Mouse (Mus musculus) macrophage (primary cell): Measurements from ENCODE around the gene Cdk4. TPM values are rescaled to one million over a fixed set of nuclear protein-coding genes. Genes with fewer than 3 reads are reported as not detected.

Source experiments
- H3K27ac ChIP-seq: fragments of 350-480 bp; formaldehyde crosslinking; 2 replicates; pipeline ENCODE4 v1.9.0; 2021
- H3K36me3 ChIP-seq: fragments of 350-480 bp; formaldehyde crosslinking; 2 replicates; pipeline ENCODE4 v1.9.0; 2021; ENCODE audit errors: inconsistent target
- H3K4me3 ChIP-seq: fragments of 350-480 bp; formaldehyde crosslinking; 2 replicates; pipeline ENCODE4 v1.9.0; 2021; ENCODE audit errors: inconsistent target
- H3K79me2 ChIP-seq: fragments of 350-480 bp; formaldehyde crosslinking; 2 replicates; pipeline ENCODE4 v1.9.0; 2021; ENCODE audit errors: inconsistent target
- WGBS: methylation state at CpG from one replicate; pipeline ENCODE4 v1.1.7; 2026; ENCODE audit warnings: inconsistent platforms; ENCODE audit not compliant: missing documents; 5-methylcytosine and 5-hydroxymethylcytosine counted together
- polyA plus RNA-seq: library from polyadenylated mRNA; stranded (reverse); fragments of 250-400 nt; gene quantifications from 3 replicates; pipeline ENCODE4 v1.2.4, GENCODE M21; 2018; ENCODE audit warnings: inconsistent platforms
- total RNA-seq, 78 experiments: library from RNA; depleted of rRNA; stranded (reverse); fragments of 250-400 nt; gene quantifications; 1 replicate in 9 of 78; 2 replicates in 24 of 78; 3 replicates in 43 of 78; 4 replicates in 2 of 78; pipeline ENCODE4 v1.2.4; 2018; ENCODE audit warnings: inconsistent platforms in 56 of 78

Cdk4 gene
- total RNA-seq (2018; cell fraction: chromatin; rRNA removed) = 100 to 1,000 TPM in 6 of 26 experiments, 10 to 100 TPM in 20; 24.2 to 132 (median 59.4) TPM
- 100 to 1,000 TPM in 9 of 26 experiments, 10 to 100 TPM in 17; 62.4 to 138 (median 87.8) TPM for total RNA-seq (2018; cell fraction: cytosol; rRNA removed)
- 100 to 1,000 TPM in 7 of 26 experiments, 10 to 100 TPM in 19; 37.6 to 217 (median 77.9) TPM for total RNA-seq (2018; cell fraction: nucleus; rRNA removed)
- polyA plus RNA-seq = 131 to 178 TPM (median 145 TPM) in 3 replicates

DNA sequence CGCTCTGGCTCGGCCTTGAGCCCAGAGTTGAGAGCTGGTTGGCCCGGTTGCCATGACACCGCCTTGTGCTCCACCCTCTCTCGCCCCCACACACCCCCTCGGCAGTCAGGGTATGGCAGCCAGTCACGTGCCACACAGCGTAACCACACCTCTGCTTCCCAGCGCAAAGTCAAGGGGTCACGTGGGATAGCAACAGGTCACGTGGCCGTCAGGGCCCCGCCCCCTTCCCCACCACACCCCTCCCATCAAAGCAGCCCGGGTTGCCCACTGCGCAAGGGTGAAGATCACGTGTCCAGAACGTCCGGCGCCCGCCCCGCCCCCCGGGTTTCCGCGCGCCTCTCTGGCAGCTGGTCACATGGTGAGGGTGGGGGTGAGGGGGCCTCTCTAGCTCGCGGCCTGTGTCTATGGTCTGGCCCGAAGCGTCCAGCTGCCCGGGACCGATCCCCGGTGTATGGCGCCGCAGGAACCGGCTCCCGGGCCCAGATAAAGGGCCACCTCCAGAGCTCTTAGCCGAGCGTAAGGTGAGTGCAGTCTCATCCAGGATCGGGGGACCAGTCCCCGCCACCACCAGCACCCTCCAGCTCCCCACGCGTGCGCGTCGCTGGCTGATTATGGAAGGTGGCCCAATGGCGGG, at the start of gene Cdk4:
Cdk4 (plus strand) TSS at position 296 of the 634 bp plus-strand sequence.
- WGBS = under 1% methylated on average over 46 of the region's 46 CpGs
- H3K36me3 ChIP-seq = peaks cover 34% of the 10 kb centered on the region

DNA sequence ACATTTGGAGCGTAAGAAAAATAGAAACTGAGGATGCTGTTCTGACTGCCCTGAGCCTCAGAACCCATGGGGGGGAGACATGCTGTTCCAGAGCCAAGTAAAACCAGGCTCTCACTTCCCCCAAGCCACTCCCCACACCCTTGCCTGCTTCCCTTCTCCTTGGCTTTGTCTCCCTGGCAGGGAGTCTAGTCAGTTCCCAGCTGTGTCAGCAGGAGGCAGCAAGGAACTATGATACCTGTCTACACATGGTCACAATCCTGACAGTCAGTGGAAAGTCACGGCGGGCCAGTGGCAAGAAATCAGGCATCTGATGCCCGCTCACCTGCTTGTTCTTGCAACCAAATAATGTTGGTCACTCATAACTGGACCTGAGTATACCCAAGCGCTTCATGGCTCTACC, 46.8 kb upstream of the Cdk4 start:
- 75% methylated on average over 5 of the region's 5 CpGs for WGBS
- Histone ChIP-seq H3K27ac (no peak overlapping the region), H3K79me2 (no peaks in the 10 kb centered on the region), H3K4me3 (no peak overlapping the region), H3K36me3 (no peaks in the 10 kb centered on the region)

More for the DNA sequence above, at the start of gene Cdk4:
- H3K79me2 ChIP-seq = peaks cover 32% of the 10 kb centered on the region
- peak within 1 kb of the TSS; percentile 87 for H3K27ac ChIP-seq
- peak within 1 kb of the TSS; percentile 69 for H3K4me3 ChIP-seq

DNA sequence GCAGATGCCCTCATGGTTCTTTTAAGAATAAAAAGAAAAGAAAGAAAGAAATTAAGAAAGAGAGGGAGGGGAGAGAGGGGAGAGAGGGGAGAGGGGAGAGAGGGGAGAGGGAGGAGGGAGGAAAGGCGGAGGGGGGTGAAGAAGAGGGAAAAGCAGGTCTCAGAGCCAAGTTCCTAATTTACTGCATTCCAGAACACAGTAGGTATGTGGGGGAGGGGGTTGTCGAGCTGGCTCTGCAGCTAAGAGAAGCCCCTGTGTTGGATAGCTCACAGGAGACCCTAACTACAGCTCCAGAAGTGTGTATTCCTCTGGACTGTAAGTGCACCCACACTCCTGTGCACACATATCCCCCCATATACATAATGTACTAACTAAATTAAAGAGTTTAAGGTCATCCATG, 46.3 kb upstream of the Cdk4 start:
- Histone ChIP-seq H3K4me3 (no peak overlapping the region), H3K36me3 (peaks cover 1% of the 10 kb centered on the region; the same call in 1 of the 2 replicates), H3K27ac (no peak overlapping the region), H3K79me2 (no peaks in the 10 kb centered on the region)
- 40% methylated on average over 1 of the region's 2 CpGs for WGBS

DNA sequence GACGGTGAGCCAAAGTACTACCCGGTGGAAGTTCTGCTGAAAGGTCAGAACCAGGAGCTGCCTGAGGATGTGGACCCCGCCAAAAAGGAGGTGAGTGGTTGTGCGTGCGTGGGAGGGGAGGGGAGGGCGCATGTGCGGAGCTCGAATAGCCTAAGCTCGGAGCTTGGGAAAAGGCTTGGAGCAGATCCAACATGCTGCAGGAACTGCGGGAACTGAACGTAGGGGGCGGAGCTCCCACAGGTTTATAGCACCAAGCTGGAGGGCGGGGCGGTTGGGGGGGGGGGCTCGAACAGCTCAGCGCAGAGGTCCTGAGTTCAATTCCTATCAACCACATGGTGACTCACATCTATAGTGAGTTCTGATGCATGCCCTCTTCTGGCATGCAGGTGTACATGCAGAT, 44.9 kb upstream of the Cdk4 start:
- 90% methylated on average over 15 of the region's 16 CpGs for WGBS
- H3K36me3 ChIP-seq = peaks cover 15% of the 10 kb centered on the region; the same call in 1 of the 2 replicates
- no peak overlapping the region for H3K4me3 ChIP-seq
- H3K79me2 ChIP-seq = no peaks in the 10 kb centered on the region
- no peak overlapping the region for H3K27ac ChIP-seq

DNA sequence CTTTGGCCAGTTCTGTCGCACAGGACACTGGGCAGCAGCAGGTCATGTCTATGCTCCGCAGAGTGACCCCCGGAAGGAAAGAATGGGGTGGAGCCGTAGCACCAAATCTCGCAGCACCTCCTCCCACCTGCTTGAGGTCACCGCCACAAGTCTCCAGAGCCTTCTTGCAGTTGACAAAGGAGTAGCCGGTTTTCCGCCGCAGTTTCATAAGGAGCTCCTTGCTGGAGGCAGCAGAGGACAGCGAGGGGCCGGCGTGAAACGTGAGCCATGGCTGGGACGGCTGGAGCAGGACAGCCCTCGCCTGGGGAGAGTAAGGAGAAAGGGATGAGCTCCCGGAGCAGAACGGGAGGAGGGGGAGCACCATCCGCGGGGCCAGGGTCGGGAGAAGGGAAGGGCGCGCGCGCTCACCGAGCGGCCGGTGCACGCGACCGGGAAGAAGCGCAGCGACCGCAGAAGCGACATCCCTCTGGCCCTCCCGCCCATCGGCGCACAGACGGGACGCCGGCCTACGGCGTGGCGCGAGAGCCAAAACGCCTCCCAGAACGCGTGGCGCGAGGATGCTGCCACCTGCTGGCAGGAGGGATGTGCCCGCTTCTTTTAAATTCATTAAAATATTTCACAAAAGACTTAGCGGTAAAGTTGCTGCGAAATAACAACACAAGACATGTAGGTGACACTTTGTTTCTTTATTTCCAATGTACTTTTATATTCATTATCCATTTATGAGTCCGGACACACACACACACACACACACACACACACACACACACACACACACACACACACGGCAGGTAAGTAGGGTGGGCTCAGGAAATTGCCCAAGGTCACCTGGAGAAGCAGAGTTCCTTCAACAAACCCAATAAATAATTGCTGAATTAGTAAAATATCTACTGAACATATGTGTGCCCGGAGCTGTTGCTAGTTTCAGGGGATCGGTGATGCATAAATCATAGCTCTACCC, 32.7 kb upstream of the Cdk4 start, which contains the start of gene Tsfm:
Tsfm (minus strand) TSS at position 505 of the 961 bp plus-strand sequence.
- Histone ChIP-seq H3K36me3 (peaks cover 23% of the 10 kb centered on the region; the same call in 1 of the 2 replicates), H3K27ac (peak within 1 kb of the TSS; percentile 69), H3K4me3 (peak within 1 kb of the TSS; percentile 90), H3K79me2 (peaks cover 6% of the 10 kb centered on the region; the same call in 1 of the 2 replicates)
- 5% methylated on average over 55 of the region's 56 CpGs for WGBS

DNA sequence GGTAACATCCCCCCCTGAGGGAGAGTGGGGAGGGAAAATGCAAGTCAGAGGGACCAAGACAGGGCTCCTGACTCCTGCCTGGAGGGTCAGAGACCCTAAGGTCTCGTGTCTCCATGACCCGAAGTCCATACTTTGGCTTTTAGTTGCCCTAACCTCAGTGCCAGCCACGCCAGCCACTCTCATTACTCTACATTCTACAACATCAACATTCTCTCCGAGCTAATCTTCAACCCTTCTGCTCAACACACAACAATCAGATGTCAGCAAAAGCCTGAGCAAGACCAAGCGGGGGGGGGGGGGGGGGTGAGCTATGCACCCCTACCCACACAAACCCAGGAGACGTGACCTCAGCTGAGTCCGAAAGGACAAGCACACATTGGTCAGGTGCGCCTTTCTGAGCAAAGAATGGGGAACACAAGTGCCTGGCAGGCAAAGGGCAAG, 30.0 kb upstream of the Cdk4 start:
- H3K27ac ChIP-seq = no peak overlapping the region
- H3K4me3 ChIP-seq = no peak overlapping the region
- H3K36me3 ChIP-seq = peaks cover 4% of the 10 kb centered on the region; the same call in 1 of the 2 replicates
- 94% methylated on average over 6 of the region's 8 CpGs for WGBS
- peaks cover 6% of the 10 kb centered on the region; the same call in 1 of the 2 replicates for H3K79me2 ChIP-seq

DNA sequence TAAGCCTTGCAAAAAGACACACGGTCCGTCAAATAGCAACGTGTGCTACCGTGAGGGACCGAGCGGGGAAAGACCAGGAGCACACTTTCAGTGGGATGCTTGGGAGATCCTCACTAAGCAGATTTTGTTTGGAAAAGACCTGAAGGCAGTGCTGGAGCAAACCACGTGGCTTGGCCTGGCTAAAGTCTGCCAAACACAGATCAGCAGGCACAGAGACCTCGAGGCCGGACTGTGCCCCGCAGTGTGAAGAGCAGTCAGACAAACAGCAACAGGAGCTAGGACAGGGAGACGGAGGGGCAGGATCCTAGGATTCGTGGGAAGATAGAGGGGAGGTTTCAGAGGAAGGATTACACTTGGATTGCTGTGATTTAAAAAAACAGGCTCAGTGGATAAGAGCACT, 27.1 kb upstream of the Cdk4 start:
- no peak overlapping the region for H3K27ac ChIP-seq
- no peaks in the 10 kb centered on the region for H3K79me2 ChIP-seq
- WGBS = 84% methylated on average over 11 of the region's 12 CpGs
- no peaks in the 10 kb centered on the region for H3K36me3 ChIP-seq
- no peak overlapping the region for H3K4me3 ChIP-seq

DNA sequence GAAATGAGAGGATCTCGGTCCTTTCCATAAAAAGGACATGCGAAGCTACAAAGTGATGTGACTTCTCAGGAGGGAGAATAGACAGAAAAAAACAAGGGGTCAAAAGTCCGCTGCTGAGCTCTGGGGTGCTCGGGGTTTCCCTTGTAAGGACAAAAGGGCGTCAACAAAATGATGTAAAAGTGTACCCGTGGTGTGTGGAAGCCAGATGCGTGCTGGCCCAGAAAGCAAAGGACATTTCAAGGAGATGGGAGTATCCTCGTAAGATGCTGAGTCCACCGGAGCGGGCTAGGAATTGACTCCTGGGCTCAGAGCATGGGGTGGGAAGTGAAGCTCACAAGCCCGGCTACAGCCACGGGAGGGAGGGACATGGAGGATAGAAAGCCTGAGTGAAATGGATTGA, 25.7 kb upstream of the Cdk4 start:
- 85% methylated on average over 11 of the region's 12 CpGs for WGBS

DNA sequence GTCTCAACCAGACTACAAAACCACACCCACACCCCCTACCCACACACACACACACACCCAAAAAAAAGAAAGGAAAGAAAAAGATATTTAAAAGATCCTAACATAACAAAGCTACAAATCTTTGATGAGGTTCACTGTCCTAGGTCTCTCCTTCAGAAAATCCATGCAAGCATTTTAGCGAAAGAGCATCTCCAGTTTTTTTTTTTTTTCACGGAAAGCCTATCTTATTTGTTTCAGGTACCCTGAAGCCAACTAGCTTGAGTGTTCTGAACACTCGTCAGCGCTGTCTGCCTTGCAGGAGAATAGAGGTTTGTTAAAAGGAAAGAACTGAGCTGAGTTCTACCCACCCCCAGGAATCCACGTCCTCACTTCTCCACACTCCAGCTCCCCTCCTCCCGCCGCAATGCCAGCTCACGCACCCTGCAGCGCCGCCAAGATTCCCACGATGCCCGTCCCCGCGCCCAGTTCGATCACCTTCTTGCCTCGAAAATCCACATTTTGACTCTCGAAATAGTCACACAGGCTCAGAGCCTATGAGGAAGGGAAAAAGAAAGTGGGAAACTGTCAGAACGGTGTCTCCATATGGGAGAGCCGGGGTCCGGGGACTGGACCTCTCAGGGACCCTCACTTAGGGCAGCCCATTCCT, 22.6 kb upstream of the Cdk4 start:
- Histone ChIP-seq H3K4me3 (peak overlapping the region; percentile 65), H3K27ac (no peak overlapping the region), H3K36me3 (no peaks in the 10 kb centered on the region), H3K79me2 (no peaks in the 10 kb centered on the region)
- 9% methylated on average over 20 of the region's 20 CpGs for WGBS

More for the DNA sequence above, 25.7 kb upstream of the Cdk4 start:
- Histone ChIP-seq H3K79me2 (no peaks in the 10 kb centered on the region), H3K36me3 (no peaks in the 10 kb centered on the region), H3K27ac (no peak overlapping the region), H3K4me3 (no peak overlapping the region)

DNA sequence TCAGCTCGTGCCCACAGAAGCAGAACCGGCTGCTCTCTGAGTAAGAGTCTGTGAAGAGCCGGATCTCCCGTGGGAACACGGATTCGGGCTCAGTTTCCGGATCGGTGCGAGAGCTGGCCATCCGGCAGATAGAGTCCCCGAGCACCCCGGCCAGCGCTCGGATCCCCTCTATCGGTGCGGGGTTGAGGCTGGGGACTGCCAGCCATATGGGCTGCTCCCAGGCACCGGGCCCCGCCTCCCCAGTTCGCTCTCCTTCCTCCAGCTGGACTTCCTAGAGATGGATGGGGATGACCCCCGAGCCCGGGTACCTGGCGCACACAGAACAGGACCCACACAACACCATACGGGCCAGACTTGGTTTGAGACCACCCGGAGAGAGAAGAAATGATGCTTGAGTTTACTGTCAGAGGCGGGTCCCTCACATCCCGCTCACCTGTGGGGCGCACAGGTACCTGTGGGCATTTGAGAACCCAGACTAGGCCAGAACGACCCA, 22.0 kb upstream of the Cdk4 start, which contains the start of the genes Mettl1 and Eef1akmt3:
Mettl1 (plus strand) TSS at position 141 of the 493 bp plus-strand sequence.
Eef1akmt3 (minus strand) TSS at position 240 of the 493 bp plus-strand sequence.
- peak within 1 kb of the TSS; percentile 32; the same call in 1 of the 2 replicates for H3K27ac ChIP-seq
- H3K4me3 ChIP-seq = peak within 1 kb of the TSS; percentile 65
- no peaks in the 10 kb centered on the region for H3K36me3 ChIP-seq
- no peaks in the 10 kb centered on the region for H3K79me2 ChIP-seq
- WGBS = 1% methylated on average over 25 of the region's 28 CpGs

DNA sequence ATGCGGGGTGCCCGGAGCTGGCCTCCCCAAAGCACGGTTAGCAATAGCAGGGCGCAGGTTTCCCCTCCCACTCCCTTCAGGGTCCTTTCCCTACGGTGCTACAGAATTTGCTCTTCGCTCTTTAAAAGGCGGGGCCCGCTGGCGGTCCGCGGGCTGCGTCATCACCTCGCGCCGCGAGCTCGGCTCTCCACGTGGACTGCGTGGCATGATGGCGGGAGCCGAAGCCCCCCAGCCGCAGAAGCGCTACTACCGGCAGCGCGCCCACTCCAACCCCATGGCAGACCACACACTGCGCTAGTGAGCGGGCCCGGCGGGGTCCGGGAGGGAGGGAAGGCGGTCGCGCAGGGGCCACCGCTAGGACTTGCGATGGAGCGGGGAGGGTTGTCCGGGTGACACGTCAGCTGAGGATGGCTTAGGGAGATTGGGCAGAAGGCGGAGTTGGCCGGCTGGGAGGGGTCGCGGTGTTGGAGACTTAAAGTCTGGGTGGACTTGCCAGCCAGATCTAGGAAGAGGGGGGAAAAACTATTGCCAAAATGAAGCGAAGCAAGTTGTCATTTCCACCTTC, 21.5 kb upstream of the Cdk4 start:
- Histone ChIP-seq H3K36me3 (no peaks in the 10 kb centered on the region), H3K27ac (peak overlapping the region; percentile 32; the same call in 1 of the 2 replicates), H3K4me3 (peak overlapping the region; percentile 65), H3K79me2 (no peaks in the 10 kb centered on the region)
- WGBS = 1% methylated on average over 44 of the region's 44 CpGs

DNA sequence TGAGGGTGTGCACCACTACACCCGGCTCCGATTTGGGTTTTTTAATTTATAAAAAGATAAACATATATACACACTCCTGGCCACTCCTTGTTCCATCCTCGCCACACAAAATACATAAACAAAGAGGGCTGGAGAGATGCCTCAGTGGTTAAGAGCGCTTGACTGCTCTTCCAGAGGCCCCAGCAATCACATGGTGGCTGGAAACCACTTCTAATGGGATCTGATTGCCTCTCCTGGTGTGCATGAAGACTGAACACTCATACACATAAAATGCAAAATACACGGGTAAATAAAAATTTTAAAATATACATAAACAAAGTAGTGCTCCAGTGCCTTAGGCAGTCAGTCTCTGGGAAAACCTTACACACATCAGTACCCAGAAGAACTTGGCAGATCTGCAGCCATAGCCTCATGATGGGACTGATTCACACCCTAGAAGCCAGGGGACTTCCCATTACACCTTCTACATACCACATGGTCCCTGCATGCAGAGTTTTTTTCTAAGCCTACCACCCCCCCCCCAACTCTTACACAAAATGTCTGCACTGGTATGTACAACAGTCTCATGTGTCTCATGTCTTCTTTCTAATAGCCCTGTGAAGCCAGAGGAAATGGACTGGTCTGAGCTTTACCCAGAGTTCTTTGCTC, 20.7 kb upstream of the Cdk4 start:
- Histone ChIP-seq H3K27ac (peak overlapping the region; percentile 32; the same call in 1 of the 2 replicates), H3K4me3 (peak overlapping the region; percentile 65), H3K36me3 (no peaks in the 10 kb centered on the region), H3K79me2 (no peaks in the 10 kb centered on the region)
- WGBS = 20% methylated on average over 5 of the region's 5 CpGs

DNA sequence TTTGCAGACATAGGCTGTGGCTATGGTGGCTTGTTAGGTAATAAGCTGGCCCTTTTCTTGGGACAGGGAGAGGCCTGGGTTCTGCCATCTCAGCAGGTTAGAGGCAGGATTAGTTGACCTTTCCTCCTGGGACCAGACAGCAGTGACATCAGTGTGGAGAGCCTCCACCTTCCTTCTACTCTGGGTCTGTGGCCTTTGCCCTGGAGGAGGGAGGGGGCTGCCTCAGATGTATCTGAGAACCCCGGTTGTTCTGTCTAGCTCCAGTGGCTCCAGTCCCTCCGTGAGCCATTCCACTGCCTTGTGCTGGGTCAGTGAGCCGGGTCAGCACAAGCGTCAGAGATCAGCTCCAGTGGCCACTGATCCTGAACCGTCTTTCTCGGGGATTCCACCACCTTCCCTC, 20.1 kb upstream of the Cdk4 start:
- Histone ChIP-seq H3K79me2 (no peaks in the 10 kb centered on the region), H3K4me3 (no peak overlapping the region), H3K27ac (no peak overlapping the region), H3K36me3 (no peaks in the 10 kb centered on the region)
- WGBS = 98% methylated on average over 6 of the region's 6 CpGs
